Mouse (Mus musculus): ENCODE results near the gene 4632433K11Rik. TPM values are rescaled to one million over a fixed set of nuclear protein-coding genes. Genes with fewer than 3 reads are reported as not detected.
"Not testable (repeated sequence)": the region's sequence is repeated elsewhere in the genome, so short reads cannot be mapped to it uniquely, and the experiment has no call there.

The 4632433K11Rik gene
- total RNA-seq, 2 experiments from 2014 or later = not detected

- intact Hi-C loops (cut with DNase I) = loop anchor here (2.0 to 10.0 kb wide), 3 partner anchors 43 to 363 kb away; partner anchors contain the start of genes Ppp6r1 and Ube2s
- no peak for DNase-seq
Observed at GRCm38 (mm10) chr7:5017931-5018330, 16.0 kb upstream of the 4632433K11Rik start.

GRCm38 (mm10) chr7:5019576-5019975 is 14.3 kb upstream of the 4632433K11Rik start:
- not testable (repeated sequence) for DNase-seq
- intact Hi-C loops (cut with DNase I) = loop anchor here (10.0 kb wide), 2 partner anchors 205 to 365 kb away; partner anchors contain the start of genes Ppp6r1 and Ube2s

- intact Hi-C loops (cut with DNase I) = loop anchor here (5.0 to 10.0 kb wide), 3 partner anchors 205 to 365 kb away; partner anchors contain the start of genes Ppp6r1, Rpl28 and Ube2s
- peak; percentile 98 to 99 for DNase-seq
Observed at GRCm38 (mm10) chr7:5020000-5020681, 13.8 kb upstream of the 4632433K11Rik start, which contains the start of the genes Zfp865 and Ccdc106. TSS of gene Zfp865 (plus strand) at chr7:5020376. TSS of gene Ccdc106 (plus strand) at chr7:5020553.

GRCm38 (mm10) chr7:5020685-5021084 is 13.2 kb upstream of the 4632433K11Rik start:
- intact Hi-C loops (cut with DNase I) = loop anchor here (5.0 kb wide), 1 partner anchor 228 kb away; the partner anchor contains the start of gene Rpl28
- DNase-seq = no peak

GRCm38 (mm10) chr7:5021197-5021596 is 12.7 kb upstream of the 4632433K11Rik start:
- intact Hi-C loops (cut with DNase I) = loop anchor here (5.0 kb wide), 1 partner anchor 229 kb away; the partner anchor contains the start of gene Rpl28
- no peak for DNase-seq

- intact Hi-C loops (cut with DNase I) = no loop called here
- DNase-seq = no peak
Observed at GRCm38 (mm10) chr7:5029543-5029942, 4.4 kb upstream of the 4632433K11Rik start.

- no peak for DNase-seq
- intact Hi-C loops (cut with DNase I) = no loop called here
Observed at GRCm38 (mm10) chr7:5029946-5030345, 4.0 kb upstream of the 4632433K11Rik start.

GRCm38 (mm10) chr7:5030554-5031275 is 3.2 kb upstream of the 4632433K11Rik start:
- no peak for DNase-seq
- intact Hi-C loops (cut with DNase I) = no loop called here

- intact Hi-C loops (cut with DNase I) = no loop called here
- no peak for DNase-seq
Observed at GRCm38 (mm10) chr7:5031496-5031895, 2.4 kb upstream of the 4632433K11Rik start.

GRCm38 (mm10) chr7:5035628-5036027 is 1.7 kb downstream of the 4632433K11Rik start:
- DNase-seq = no peak
- intact Hi-C loops (cut with DNase I) = loop anchor here (2.0 kb wide), 1 partner anchor 13 kb away; no protein-coding TSS in a partner anchor

GRCm38 (mm10) chr7:5036136-5036535 is 2.2 kb downstream of the 4632433K11Rik start:
- intact Hi-C loops (cut with DNase I) = loop anchor here (2.0 kb wide), 1 partner anchor 13 kb away; no protein-coding TSS in a partner anchor
- DNase-seq = no peak

GRCm38 (mm10) chr7:5037026-5037425 is 3.1 kb downstream of the 4632433K11Rik start:
- no peak for DNase-seq
- intact Hi-C loops (cut with DNase I) = loop anchor here (2.0 kb wide), 1 partner anchor 14 kb away; no protein-coding TSS in a partner anchor

- intact Hi-C loops (cut with DNase I) = loop anchor here (2.0 kb wide), 1 partner anchor 15 kb away; no protein-coding TSS in a partner anchor
Observed at GRCm38 (mm10) chr7:5037467-5037866, 3.5 kb downstream of the 4632433K11Rik start.

GRCm38 (mm10) chr7:5038109-5038732 is 4.3 kb downstream of the 4632433K11Rik start, which contains the start of gene Zfp784:
TSS of gene Zfp784 (minus strand) at chr7:5038446.
- DNase-seq = peak; percentile 92 to 98
- intact Hi-C loops (cut with DNase I) = no loop called here

More at GRCm38 (mm10) chr7:5037467-5037866, 3.5 kb downstream of the 4632433K11Rik start:
- no peak for DNase-seq

GRCm38 (mm10) chr7:5038940-5039339 is 5.0 kb downstream of the 4632433K11Rik start:
- intact Hi-C loops (cut with DNase I) = no loop called here
- no peak for DNase-seq

- intact Hi-C loops (cut with DNase I) = loop anchor here (10.0 kb wide), 2 partner anchors 230 to 490 kb away; partner anchors contain the start of gene Ube2s
- DNase-seq = no peak
Observed at GRCm38 (mm10) chr7:5044981-5045380, 11.1 kb downstream of the 4632433K11Rik start.

- no peak for DNase-seq
- intact Hi-C loops (cut with DNase I) = loop anchor here (10.0 kb wide), 2 partner anchors 231 to 491 kb away; partner anchors contain the start of gene Ube2s
Observed at GRCm38 (mm10) chr7:5046112-5046511, 12.2 kb downstream of the 4632433K11Rik start.

GRCm38 (mm10) chr7:5047313-5047712 is 13.4 kb downstream of the 4632433K11Rik start:
- intact Hi-C loops (cut with DNase I) = loop anchor here (1.0 to 10.0 kb wide), 3 partner anchors 104 to 493 kb away; partner anchors contain the start of gene Ube2s
- DNase-seq = peak in 1 of 2 experiments; percentile 35

GRCm38 (mm10) chr7:5051193-5052192 is 17.6 kb downstream of the 4632433K11Rik start, which contains the start of gene Zfp580:
TSS of gene Zfp580 (plus strand) at chr7:5051538.
- intact Hi-C loops (cut with DNase I) = loop anchor here (2.0 to 10.0 kb wide), 3 partner anchors 55 to 257 kb away; partner anchors contain the start of genes Rpl28 and Zfp579

More at GRCm38 (mm10) chr7:5051193-5052192, 17.6 kb downstream of the 4632433K11Rik start, which contains the start of gene Zfp580:
- peak; percentile 78 to 88 for DNase-seq

Measured in heart, postnatal 36 days (tissue).